Mouse (Mus musculus): ENCODE results near the gene Tert. TPM values are rescaled to one million over a fixed set of nuclear protein-coding genes. Genes with fewer than 3 reads are reported as not detected.

The Tert gene
- 5.6 and 7.2 TPM in 2 replicates for polyA plus RNA-seq (2016; fragmentation: Nextera tagmentation; extraction: Ambion mirVana)

DNA sequence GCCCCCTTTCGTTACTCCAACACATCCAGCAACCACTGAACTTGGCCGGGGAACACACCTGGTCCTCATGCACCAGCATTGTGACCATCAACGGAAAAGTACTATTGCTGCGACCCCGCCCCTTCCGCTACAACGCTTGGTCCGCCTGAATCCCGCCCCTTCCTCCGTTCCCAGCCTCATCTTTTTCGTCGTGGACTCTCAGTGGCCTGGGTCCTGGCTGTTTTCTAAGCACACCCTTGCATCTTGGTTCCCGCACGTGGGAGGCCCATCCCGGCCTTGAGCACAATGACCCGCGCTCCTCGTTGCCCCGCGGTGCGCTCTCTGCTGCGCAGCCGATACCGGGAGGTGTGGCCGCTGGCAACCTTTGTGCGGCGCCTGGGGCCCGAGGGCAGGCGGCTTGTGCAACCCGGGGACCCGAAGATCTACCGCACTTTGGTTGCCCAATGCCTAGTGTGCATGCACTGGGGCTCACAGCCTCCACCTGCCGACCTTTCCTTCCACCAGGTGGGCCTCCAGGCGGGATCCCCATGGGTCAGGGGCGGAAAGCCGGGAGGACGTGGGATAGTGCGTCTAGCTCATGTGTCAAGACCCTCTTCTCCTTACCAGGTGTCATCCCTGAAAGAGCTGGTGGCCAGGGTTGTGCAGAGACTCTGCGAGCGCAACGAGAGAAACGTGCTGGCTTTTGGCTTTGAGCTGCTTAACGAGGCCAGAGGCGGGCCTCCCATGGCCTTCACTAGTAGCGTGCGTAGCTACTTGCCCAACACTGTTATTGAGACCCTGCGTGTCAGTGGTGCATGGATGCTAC is at the start of gene Tert:
Gene Tert, plus strand, starts transcription at position 167 of the 805 bp plus-strand sequence.
- Histone ChIP-seq H3K4me3 (peak within 1 kb of the TSS; percentile 72), H3K4me1 (replicated peaks) (peaks cover 25% of the 10 kb centered on the region), H3K9me3 (no peaks in the 10 kb centered on the region), H3K27me3 (ENCODE audit: insufficient read depth, poor library complexity, severe bottlenecking) (no peaks in the 10 kb centered on the region; the same call in 1 of the 2 replicates), H3K27ac (peak within 1 kb of the TSS; percentile 87), H3K36me3 (peaks cover 9% of the 10 kb centered on the region; the same call in 1 of the 2 replicates)
- DNase-seq (ENCODE audit: low spot score) = peak; percentile 70
- WGBS = 10% methylated on average over 47 of the region's 47 CpGs

DNA sequence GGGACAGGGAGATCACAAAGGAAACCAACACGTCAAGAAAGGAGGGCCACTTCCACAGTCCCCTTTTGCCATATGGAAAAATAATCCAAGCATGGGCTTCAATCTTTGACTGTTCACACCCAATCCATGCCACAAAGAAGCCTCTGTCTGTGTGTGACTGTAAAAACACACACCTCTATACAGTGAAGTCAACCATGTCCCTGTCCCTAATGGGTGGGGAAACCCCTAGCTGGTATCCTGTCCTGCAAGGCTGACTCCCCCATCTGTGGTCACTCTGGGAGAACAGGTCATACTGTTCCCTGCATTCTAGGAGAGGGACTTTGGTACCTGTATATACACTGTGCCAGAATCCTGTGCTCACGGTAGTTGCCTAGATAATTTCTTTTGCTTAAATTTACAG is 49.4 kb upstream of the Tert start:
- Histone ChIP-seq H3K27me3 (ENCODE audit: insufficient read depth, poor library complexity, severe bottlenecking) (no peaks in the 10 kb centered on the region), H3K36me3 (no peaks in the 10 kb centered on the region), H3K9me3 (no peaks in the 10 kb centered on the region), H3K27ac (no peak overlapping the region), H3K4me3 (no peak overlapping the region), H3K4me1 (replicated peaks) (no peaks in the 10 kb centered on the region)
- DNase-seq (ENCODE audit: low spot score) = no peak
- 79% methylated on average over 2 of the region's 2 CpGs for WGBS

DNA sequence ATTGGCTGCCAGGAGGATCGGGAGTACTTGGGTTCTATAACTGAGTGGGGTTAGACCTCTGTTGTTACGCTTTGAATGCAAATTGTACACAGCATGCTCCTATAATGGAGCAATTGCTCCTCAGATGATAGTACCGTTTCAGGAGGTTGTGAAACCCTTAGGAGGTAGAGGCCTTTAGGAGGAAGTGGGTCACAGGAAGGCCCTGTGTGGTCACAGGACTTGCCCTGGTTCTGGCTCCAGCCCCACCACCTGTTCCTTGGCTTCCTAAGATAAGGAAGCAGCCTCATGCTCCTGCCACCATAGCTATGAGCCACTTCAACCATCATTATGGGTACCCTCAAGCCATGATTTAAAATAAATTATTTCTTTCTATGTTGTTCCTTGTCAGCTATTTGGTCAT is 35.2 kb upstream of the Tert start:
- Histone ChIP-seq H3K36me3 (no peaks in the 10 kb centered on the region), H3K4me3 (no peak overlapping the region), H3K9me3 (no peaks in the 10 kb centered on the region), H3K27me3 (ENCODE audit: insufficient read depth, poor library complexity, severe bottlenecking) (no peaks in the 10 kb centered on the region), H3K4me1 (replicated peaks) (no peaks in the 10 kb centered on the region), H3K27ac (no peak overlapping the region)
- WGBS = 88% methylated on average over 3 of the region's 3 CpGs
- DNase-seq (ENCODE audit: low spot score) = no peak

- no peaks in the 10 kb centered on the region for H3K4me1 ChIP-seq (replicated peaks)
- WGBS = 46% methylated on average over 2 of the region's 2 CpGs
These were observed 34.2 kb upstream of the Tert start for GRCm38 (mm10) chr13:73592546-73592945.

DNA sequence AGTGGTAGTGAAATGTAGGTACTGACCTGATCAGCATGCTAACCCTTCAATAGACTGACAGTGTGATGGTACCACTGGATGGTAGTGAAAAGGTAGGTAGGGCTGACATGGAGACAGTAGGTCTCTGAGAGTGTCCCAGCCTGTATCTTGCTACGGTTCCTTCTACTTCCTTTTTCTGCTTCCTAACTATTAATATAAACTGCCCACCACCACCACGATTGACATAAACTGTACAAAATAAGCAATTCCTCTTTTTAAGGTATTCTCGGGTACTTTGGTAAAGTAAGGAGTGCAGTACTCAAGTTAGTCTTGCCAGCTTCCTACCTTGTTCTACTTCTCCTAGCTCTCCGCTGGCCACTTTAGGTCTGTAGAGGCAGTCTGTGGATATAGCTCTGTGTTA is 30.4 kb upstream of the Tert start:
- Histone ChIP-seq H3K27me3 (ENCODE audit: insufficient read depth, poor library complexity, severe bottlenecking) (no peaks in the 10 kb centered on the region), H3K27ac (no peak overlapping the region), H3K36me3 (no peaks in the 10 kb centered on the region), H3K4me1 (replicated peaks) (no peaks in the 10 kb centered on the region), H3K4me3 (no peak overlapping the region), H3K9me3 (no peaks in the 10 kb centered on the region)
- 82% methylated on average over 4 of the region's 4 CpGs for WGBS
- DNase-seq (ENCODE audit: low spot score) = no peak

More at GRCm38 (mm10) chr13:73592546-73592945, 34.2 kb upstream of the Tert start:
- Histone ChIP-seq H3K27me3 (ENCODE audit: insufficient read depth, poor library complexity, severe bottlenecking) (no peaks in the 10 kb centered on the region), H3K4me3 (no peak overlapping the region), H3K9me3 (no peaks in the 10 kb centered on the region), H3K36me3 (no peaks in the 10 kb centered on the region), H3K27ac (no peak overlapping the region)
- DNase-seq (ENCODE audit: low spot score) = no peak

- no peak overlapping the region for H3K27ac ChIP-seq
- 83% methylated on average over 4 of the region's 4 CpGs for WGBS
- H3K4me1 ChIP-seq (replicated peaks) = peaks cover 17% of the 10 kb centered on the region
- no peak for DNase-seq (ENCODE audit: low spot score)
- H3K4me3 ChIP-seq = no peak overlapping the region
- no peaks in the 10 kb centered on the region for H3K27me3 ChIP-seq (ENCODE audit: insufficient read depth, poor library complexity, severe bottlenecking)
- no peaks in the 10 kb centered on the region for H3K9me3 ChIP-seq
- no peaks in the 10 kb centered on the region for H3K36me3 ChIP-seq
These were observed 26.5 kb upstream of the Tert start for GRCm38 (mm10) chr13:73600217-73600616.

DNA sequence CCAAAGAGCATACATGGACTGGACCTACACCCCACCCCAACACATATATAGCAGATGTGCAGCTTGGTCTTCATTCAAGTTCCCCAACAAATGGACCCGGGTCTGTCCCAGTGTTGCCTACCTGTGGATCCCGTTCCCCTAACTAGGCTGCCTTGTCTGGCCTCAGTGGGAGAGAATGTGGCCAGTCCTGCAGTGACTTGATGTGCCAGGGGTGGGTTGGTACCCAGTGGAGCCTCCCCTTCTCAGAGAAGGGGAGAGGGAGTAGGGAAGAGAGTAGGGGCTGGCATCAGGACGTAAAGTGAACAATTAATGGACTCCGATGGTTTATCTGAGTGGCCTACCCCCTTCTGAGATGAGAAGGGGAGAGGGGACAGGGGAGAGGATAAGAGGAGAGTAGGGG is 23.7 kb upstream of the Tert start:
- Histone ChIP-seq H3K4me1 (replicated peaks) (peaks cover 19% of the 10 kb centered on the region), H3K27ac (peak overlapping the region; percentile 89), H3K9me3 (no peaks in the 10 kb centered on the region), H3K4me3 (peak overlapping the region; percentile 72), H3K36me3 (peaks cover 21% of the 10 kb centered on the region), H3K27me3 (ENCODE audit: insufficient read depth, poor library complexity, severe bottlenecking) (no peaks in the 10 kb centered on the region)
- DNase-seq (ENCODE audit: low spot score) = no peak
- 62% methylated on average over 4 of the region's 4 CpGs for WGBS

DNA sequence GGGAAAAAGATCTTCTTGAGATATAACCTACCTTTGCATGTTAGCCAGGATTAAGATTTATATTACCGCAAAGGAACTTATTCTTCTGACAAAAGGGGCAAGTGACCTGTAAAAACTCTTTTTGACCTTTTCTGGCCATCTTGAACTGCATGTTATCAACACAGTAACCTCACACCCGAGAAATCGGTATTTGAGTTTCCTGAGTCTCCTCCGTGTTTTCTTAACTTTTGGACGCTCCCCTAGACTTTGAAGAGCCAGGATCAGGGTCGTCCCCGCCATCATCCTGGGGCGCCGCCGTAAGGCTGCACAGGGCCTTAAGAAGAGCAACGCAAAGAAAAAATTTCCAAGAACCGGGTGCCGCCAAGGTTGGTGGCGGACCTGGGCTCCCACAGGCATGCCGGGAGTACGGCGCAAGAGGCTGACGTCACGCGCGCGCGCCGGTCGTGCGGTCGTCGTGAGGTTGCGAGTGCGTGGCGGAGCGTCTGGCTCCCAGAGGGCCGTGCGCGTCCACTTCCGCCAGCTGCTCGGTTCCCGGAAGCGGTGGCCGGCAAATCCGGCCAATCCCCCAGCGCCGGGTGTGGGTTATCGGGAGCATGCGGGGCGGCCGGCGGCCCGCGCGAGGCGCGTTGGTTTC is 23.1 kb upstream of the Tert start, which contains the start of gene Clptm1l:
Gene Clptm1l, plus strand, starts transcription at position 485 of the 634 bp plus-strand sequence.
- DNase-seq (ENCODE audit: low spot score) = peak; percentile 95
- H3K9me3 ChIP-seq = no peaks in the 10 kb centered on the region
- peak within 1 kb of the TSS; percentile 72 for H3K4me3 ChIP-seq
- under 1% methylated on average over 53 of the region's 53 CpGs for WGBS
- peaks cover 27% of the 10 kb centered on the region for H3K36me3 ChIP-seq
- peaks cover 19% of the 10 kb centered on the region for H3K4me1 ChIP-seq (replicated peaks)
- peak within 1 kb of the TSS; percentile 89 for H3K27ac ChIP-seq
- H3K27me3 ChIP-seq (ENCODE audit: insufficient read depth, poor library complexity, severe bottlenecking) = no peaks in the 10 kb centered on the region

DNA sequence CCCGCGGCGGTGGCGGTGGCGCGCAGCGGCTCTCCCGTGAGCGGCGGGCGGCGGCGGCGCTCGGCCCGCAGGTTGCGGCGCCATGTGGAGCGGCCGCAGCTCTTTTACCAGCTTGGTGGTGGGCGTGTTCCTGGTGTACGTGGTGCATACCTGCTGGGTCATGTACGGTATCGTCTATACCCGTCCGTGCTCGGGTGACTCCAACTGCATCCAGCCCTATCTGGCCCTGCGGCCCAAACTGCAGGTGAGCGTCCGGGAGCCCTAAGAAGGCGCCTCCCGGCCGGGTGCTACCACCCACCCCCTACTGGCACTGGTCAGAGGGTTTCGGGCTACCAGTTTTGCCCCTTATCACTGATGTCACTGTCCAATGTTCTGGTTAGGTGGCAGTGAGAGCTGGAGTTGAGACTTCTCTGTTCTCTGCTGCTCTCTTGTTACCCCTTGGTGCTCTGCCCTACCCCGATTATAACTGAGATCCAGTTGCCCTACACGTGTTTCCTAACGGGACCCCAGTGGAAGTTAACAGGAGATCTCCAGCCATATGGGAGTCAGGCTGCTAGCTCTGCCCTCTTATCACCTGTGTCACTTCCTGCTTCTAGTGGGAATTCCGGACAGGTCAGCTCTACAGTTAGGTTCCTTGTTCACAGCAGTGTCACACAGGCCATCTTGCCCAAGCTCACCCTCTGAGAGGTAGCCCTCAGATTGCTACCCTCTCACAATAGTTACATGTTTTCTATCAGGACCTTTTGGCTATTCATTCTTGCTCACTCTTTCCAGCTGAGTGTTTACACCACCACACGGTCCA is 22.4 kb upstream of the Tert start:
- H3K36me3 ChIP-seq = peaks cover 34% of the 10 kb centered on the region
- peak overlapping the region; percentile 89 for H3K27ac ChIP-seq
- no peaks in the 10 kb centered on the region for H3K27me3 ChIP-seq (ENCODE audit: insufficient read depth, poor library complexity, severe bottlenecking)
- H3K4me1 ChIP-seq (replicated peaks) = peaks cover 19% of the 10 kb centered on the region
- no peaks in the 10 kb centered on the region for H3K9me3 ChIP-seq
- peak overlapping the region; percentile 72 for H3K4me3 ChIP-seq
- no peak for DNase-seq (ENCODE audit: low spot score)
- WGBS = 5% methylated on average over 39 of the region's 39 CpGs

DNA sequence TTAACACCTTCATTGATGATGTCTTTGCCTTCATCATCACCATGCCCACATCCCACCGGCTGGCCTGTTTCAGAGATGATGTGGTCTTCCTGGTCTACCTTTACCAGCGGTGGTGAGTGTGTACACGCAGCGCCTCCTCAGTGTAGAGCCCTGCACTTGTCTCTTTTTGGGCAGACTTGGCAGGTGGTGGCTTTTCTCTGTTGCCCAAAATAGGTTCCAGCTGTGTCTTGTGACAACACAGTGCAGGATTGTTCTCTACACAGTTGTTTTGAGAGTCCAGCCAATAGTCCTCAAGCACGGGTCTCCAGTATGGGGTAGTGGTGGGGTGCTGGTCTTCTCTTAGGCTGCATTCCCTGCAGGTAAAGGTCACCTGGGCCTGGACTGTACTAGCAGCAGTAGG is 8.3 kb upstream of the Tert start:
- no peak for DNase-seq (ENCODE audit: low spot score)
- Histone ChIP-seq H3K9me3 (no peaks in the 10 kb centered on the region), H3K4me1 (replicated peaks) (no peaks in the 10 kb centered on the region), H3K4me3 (no peak overlapping the region), H3K36me3 (peaks cover 92% of the 10 kb centered on the region), H3K27ac (no peak overlapping the region), H3K27me3 (ENCODE audit: insufficient read depth, poor library complexity, severe bottlenecking) (no peaks in the 10 kb centered on the region)
- WGBS = 91% methylated on average over 5 of the region's 5 CpGs

DNA sequence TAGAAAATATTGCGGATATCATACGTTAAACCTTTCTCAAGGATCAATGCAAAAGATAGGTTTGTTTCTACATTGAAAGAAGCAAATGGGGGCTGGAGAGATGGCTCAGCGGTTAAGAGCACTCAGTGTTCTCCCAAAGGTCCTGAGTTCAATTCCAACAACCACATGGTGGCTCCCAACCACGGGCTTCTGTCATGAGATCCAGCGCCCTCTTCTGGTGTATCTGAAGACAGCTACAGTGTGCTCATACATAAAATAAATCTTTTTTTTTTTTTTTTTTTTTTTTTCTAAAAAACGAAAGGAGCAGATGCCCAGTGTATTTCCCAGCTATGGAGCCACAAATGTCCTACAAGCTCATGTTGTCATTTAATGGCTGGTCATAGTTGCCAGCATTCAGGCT is 6.1 kb upstream of the Tert start:
- Histone ChIP-seq H3K27ac (no peak overlapping the region), H3K9me3 (no peaks in the 10 kb centered on the region), H3K27me3 (ENCODE audit: insufficient read depth, poor library complexity, severe bottlenecking) (no peaks in the 10 kb centered on the region), H3K36me3 (peaks cover 70% of the 10 kb centered on the region), H3K4me3 (no peak overlapping the region), H3K4me1 (replicated peaks) (no peaks in the 10 kb centered on the region)
- WGBS = 72% methylated on average over 6 of the region's 6 CpGs
- DNase-seq (ENCODE audit: low spot score) = no peak

GRCm38 (mm10) chr13:73626410-73626744 is 334 bp upstream of the Tert start:
- DNase-seq (ENCODE audit: low spot score) = no peak
- Histone ChIP-seq H3K4me1 (replicated peaks) (peaks cover 25% of the 10 kb centered on the region), H3K9me3 (no peaks in the 10 kb centered on the region), H3K27ac (peak overlapping the region; percentile 87), H3K36me3 (peaks cover 14% of the 10 kb centered on the region), H3K4me3 (peak overlapping the region; percentile 72), H3K27me3 (ENCODE audit: insufficient read depth, poor library complexity, severe bottlenecking) (no peaks in the 10 kb centered on the region; the same call in 1 of the 2 replicates)
- 44% methylated on average over 6 of the region's 6 CpGs for WGBS
